Mouse (Mus musculus) kidney, adult 9 months (tissue): ENCODE measurements around the gene Vkorc1.

Experiments
- DNase-seq: peaks from one replicate; pipeline ENCODE4 v3.0.0; 2022

The Vkorc1 gene

DNA sequence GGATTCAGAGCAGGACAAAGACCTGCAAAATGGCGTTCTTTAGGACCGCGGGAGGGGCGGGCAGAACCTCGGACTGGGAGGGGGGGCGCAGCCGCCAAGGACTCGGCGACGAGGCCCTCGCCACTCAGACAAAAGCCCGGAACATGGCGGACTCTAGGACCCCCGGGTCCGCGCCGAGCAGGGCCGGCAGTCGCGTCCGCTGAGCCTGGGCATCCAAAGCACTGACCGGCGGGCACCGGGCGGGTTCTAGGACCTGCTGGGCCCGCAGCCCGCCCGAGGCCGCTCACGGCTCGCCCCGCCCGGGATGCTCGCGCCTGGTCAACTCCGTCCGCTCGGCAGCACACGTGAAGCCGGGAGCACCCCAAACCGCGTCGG is 19.8 kb downstream of the Vkorc1 start:
- DNase-seq: peak; percentile 89

DNA sequence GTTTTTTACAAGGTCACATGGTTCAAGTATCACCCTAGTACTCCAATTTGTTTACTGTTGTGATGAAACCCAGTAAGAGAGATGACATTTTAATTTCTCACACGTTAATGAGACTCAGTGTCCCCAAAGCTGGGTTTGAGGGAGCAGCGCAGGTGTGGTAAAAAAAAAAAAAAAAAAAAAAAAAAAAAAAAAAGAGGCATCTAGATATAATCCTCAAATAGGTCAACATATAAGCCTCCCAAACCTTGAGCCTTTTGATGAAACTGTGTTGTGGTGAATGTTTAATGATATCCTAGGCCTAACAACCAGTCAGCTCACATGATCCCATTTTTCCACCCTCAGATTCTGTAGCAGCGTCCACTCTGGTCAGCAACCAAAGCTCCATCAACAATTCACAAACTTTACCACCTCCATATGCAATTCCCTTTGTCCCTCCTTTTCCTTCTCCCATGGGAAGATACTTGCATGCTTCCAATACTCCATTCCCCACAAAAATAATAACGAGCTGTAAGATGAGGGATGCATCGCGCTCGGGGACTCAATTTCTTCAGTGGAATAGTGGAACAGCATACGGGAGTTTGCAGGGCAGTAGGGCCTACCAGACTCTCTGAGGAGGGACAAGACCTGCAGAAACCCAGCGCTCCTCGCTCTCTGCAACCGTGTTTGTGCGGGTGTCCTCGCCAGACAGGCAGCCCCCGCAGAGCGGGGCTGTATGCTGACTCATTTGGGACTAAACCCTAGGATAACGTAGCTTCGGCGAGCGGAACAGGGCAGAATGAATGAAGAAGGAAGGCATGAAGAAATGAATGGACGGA is 20.4 kb downstream of the Vkorc1 start:
- DNase-seq: no peak

DNA sequence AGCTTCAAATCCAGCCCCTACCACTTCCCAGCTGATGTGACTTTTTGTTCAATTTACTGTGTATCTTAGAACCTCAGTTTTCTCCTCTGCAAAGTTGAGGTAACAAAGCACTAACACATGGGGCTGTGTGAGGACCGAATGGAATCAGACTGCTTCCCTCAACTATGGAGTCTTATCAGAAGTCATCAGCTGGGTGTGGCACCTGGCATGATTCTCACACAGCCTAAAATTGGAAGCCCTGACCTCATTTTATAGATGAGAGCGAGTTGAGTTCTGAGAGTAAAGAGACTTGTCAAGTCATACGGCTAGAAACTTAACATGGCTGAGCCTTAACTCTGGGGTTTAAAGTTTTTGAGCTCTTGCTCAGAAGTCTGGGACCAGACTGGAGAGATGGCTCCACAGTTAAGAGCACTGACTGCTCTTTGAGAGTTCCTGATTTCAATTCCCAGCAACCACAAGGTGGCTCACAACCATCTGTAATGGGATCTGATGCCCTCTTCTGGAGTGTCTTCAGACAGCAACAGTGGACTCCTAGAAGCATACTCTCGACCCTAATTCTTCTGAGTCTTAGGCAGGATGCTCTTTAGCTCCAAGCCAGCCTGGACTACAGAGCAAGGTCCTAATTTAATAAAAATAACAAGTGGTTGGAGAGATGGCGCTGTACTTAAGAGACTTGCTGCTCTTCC is 25.1 kb downstream of the Vkorc1 start:
- DNase-seq: no peak

DNA sequence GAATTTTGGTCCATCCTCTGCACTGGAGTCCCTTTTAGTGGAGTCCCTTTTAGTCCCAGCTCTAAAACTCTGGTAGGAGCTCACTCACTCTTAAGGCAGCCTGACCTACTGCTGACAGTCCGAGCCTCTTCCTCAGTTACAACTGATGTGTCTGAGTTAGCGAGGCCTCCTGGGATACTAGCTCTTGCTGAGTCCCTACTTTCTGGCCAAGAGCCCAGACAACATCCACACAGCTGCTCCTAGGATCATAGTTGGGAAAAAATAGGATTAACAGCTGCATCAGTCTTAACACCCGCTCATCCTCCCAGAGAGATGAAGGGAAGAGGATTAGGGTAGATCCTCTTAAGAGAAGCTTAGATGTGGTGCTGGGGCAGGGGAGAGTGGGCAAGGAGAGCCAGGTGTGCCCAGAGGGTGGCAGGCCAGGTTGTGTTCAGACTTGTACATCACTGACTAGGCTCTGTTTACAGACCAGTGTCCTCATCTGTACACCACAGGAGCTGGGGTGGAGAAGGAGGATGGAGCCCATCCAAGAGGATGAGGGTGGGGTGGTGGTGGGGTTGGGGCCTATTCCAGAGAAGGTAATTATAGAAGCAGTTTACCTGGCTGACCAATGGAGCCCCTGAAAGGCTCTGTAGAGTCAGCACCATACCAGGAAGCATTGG is 26.1 kb downstream of the Vkorc1 start:
- no peak for DNase-seq

DNA sequence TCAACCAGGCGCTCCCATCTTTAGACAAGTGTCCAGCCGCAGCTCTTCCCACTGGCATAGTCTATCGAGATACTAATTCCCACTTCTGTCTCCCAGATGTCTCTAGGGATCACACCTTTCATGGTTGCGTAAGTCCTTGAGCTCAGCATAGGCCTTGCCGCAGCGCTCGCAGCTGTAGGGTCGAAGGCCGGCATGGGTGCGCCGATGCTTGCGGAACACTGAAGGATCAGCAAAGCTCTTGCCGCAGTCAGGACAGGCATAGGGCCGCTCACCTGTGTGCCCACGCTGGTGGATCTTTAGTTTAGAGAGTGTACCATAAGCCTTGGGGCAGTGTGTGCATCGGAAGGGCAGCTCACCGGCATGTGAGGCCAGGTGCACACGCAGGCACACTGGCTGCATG is 27.8 kb downstream of the Vkorc1 start:
- DNase-seq: no peak

DNA sequence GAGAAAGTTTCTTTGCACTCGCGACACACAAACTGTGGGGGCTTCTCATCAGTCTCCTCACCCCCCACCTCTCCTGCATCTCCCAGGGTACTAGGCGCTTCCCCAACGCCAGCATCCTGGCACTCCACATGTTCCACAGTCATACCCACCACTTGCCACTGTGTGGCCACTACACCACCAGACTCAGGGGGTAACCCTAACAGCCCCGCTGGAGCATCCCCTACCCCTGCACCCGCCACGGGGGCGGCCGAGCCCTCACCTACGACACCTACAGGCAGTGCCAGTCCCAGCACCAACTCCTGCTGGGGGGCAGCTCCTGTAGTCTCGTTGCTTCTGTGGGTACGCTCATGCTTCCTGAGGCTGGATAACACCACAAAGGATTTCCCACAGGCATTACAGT is 29.0 kb downstream of the Vkorc1 start:
- DNase-seq: no peak

DNA sequence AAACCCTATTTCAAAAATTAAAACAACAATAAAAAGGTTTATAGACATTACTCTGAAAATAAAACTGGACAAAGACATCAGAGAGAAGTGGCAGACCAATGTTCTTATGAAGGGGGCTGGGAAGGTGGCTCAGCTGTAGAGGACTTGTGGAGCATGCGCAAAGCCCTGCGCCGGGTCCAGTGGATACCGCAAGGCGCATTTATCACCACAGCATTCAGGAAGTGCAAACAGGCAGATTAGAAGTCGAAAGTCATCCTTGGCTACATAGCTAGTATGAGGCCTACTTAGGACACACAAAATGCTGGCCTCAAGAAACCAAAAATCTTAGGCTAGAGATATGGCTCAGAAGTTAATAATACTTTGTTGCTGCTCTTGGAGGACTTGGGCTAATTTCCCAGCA is 37.2 kb downstream of the Vkorc1 start:
- DNase-seq: no peak

DNA sequence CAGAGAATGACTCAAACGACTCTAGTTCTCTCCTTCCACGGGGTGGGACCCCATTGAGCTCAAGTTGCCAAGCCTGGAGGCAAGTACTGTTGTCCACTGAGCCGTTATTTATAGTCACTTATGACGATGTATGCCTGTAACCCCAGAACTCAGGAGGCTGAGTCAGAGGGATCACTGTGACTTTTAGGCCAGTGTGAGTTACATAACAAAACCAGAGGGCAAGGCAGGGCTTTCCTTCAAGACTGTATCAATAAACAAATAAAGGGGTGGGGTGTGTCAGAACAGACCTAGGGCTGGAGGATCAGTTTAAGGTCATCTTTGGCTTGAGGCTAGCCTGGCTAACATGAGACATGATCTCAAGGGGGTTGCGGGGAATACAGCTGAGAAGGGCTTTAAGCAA is 44.5 kb downstream of the Vkorc1 start:
- no peak for DNase-seq

DNA sequence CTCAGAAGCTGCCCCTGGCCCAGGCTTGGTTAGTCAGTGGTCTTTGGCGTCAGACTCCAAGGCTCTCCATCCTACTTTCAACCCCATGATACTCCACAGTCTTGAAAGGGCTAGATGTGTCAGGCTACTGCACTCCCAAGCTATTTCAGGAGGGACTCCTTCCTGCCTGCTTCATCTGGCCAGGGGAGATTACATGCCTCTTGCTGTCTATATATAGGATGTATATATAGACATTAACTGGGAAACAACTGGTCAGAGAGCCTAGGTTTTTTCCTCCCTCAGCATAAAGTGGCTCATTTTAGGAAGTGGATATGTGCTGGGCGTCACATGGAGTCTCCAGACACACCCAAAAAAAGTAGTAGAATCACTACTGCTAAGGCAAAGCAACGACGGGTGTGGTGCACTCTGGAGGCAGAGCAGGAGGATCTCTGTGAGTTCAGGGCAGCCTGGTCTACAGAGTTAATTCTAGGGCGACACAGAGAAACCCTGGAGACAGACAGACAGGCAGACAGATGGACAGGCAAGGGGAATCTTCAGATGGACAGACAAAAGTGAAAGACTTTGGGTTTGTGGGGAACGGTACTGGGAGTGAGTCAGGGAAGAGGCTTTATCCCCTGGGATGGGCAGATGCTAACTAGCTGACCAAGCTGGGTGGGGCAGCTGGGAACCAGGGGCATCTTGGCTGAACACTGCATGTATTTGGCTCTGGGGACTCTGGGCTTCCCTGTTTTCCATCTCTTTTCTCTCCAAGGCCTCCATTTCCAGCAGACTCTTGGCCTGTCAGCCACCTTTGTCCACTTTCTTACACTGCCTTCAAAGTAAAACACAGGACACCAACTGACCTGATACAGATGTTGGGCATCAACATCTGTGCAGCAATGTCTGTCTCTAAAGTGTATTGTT is 45.2 kb downstream of the Vkorc1 start:
- DNase-seq: no peak
